Comparison of ENCODE assay signal across 24 mouse cellular contexts in the genomic region with DNA sequence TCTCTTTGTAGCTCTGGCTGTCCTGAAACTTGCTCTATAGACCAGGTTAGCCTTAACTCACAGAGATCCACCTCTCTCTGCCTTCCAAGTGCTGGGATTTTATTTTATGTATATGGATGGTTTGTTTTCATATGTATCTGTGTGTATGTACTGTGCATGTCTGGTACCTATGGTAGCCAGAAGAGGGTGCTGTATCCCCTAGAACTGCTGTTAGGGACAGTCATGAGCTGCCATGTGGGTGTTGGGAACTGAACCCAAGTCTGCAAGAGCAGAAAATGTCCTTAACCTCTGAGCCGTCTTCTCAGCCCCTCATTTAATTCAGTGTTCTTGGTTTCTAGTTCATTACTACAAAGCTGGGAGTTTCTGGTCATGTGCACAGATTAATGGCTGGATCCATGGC. TPM values are rescaled to one million over a fixed set of nuclear protein-coding genes. Genes with fewer than 3 reads are reported as not detected.
DNase-seq lines count a peak whose midpoint lies in the region; ATAC-seq and TF ChIP-seq lines count a peak whose summit lies in the region.
"Had no signal": no experiment of that assay in that cellular context is flagged by ENCODE, and none has a peak within 500 bp of the region (broad histone marks: within the 10 kb centered on the region; RNA-seq: fewer than 3 reads in every experiment).

No protein-coding gene starts in this region.

- H3K9ac ChIP-seq in heart, adult 2 months (ENCODE audit: low read depth, low read length), result no peak overlapping the region
- no peak overlapping the region for H3K9ac ChIP-seq in liver, embryonic 14.5 days (replicated peaks)
- H3K9ac ChIP-seq in liver, embryonic 12.5 days, result no peak overlapping the region
- H3K9ac ChIP-seq: hindbrain, embryonic 15.5 days; intestine, embryonic 15.5 days; kidney, embryonic 15.5 days; lung, embryonic 14.5 days; stomach, embryonic 15.5 days had no signal

- no peak overlapping the region for H3K4me3 ChIP-seq in heart, adult 2 months
- H3K4me3 ChIP-seq in liver, embryonic 14.5 days (ENCODE audit: insufficient read depth in 1 of 2, low read depth in 2 of 2, low read length in 2 of 2), result no peak overlapping the region
- no peak overlapping the region for H3K4me3 ChIP-seq in liver, embryonic 12.5 days
- H3K4me3 ChIP-seq: forebrain, embryonic 10.5 days; heart, embryonic 10.5 days; hindbrain, embryonic 15.5 days; intestine, embryonic 15.5 days; kidney, embryonic 15.5 days; limb, embryonic 10.5 days; stomach, embryonic 15.5 days had no signal

- 98% methylated on average over 1 of the region's 1 CpGs for WGBS in heart, adult 2 months
- WGBS in liver, embryonic 14.5 days (ENCODE audit: insufficient replicate concordance), result 87% methylated on average over 1 of the region's 1 CpGs
- 87% methylated on average over 1 of the region's 1 CpGs for WGBS in liver, embryonic 12.5 days (ENCODE audit: insufficient replicate concordance)

- peak; percentile 18 for TF ChIP-seq CTCF in heart, adult 2 months (IDR thresholded peaks at IDR 0.05)
- TF ChIP-seq CTCF in liver, embryonic 14.5 days (IDR thresholded peaks at IDR 0.05; ENCODE audit: low read depth), result peak; percentile 36; the same call in 1 of the 2 replicates

- H3K27me3 ChIP-seq in heart, adult 2 months (ENCODE audit: control insufficient read depth, insufficient read depth, low read length), result peaks cover 2% of the 10 kb centered on the region; the same call in 1 of the 2 replicates
- no peaks in the 10 kb centered on the region for H3K27me3 ChIP-seq in liver, embryonic 14.5 days (ENCODE audit: control insufficient read depth, insufficient read depth, low read length)
- no peaks in the 10 kb centered on the region for H3K27me3 ChIP-seq in liver, embryonic 12.5 days (replicated peaks)
- H3K27me3 ChIP-seq: hindbrain, embryonic 15.5 days; intestine, embryonic 15.5 days; kidney, embryonic 15.5 days; stomach, embryonic 15.5 days had no signal

- no peak overlapping the region for H3K4me2 ChIP-seq in liver, embryonic 14.5 days (ENCODE audit: low read depth)
- H3K4me2 ChIP-seq in liver, embryonic 12.5 days, result no peak overlapping the region
- H3K4me2 ChIP-seq: hindbrain, embryonic 15.5 days; intestine, embryonic 15.5 days; kidney, embryonic 15.5 days; lung, embryonic 14.5 days; stomach, embryonic 15.5 days had no signal

- no peak for TF ChIP-seq EP300 in heart, adult 2 months (IDR thresholded peaks at IDR 0.05; ENCODE audit: insufficient read depth, low read depth, low read length)
- TF ChIP-seq EP300 in liver, embryonic 14.5 days (IDR thresholded peaks at IDR 0.05; ENCODE audit: low read depth), result no peak

- no peak for DNase-seq in heart, adult 2 months
- no peak for DNase-seq in heart, adult 11 months
- no peak for DNase-seq in liver, embryonic 14.5 days (ENCODE audit: low read depth in 3 of 3, low spot score in 3 of 3)
- peak; percentile 64 for DNase-seq in ES-CJ7 (ENCODE audit: low read depth, low spot score)
- no peak for DNase-seq in cerebellum, postnatal 4 days (ENCODE audit: low spot score in 2 of 2)
- DNase-seq in testis, postnatal 10 days (ENCODE audit: low spot score), result no peak
- DNase-seq: adrenal gland, postnatal 25 days; B cell, adult 2 months; cerebellum, adult 11-12 months; cerebellum, postnatal 10 days; gastrocnemius, postnatal 36 days; heart, postnatal 4 days; liver; lung, embryonic 14.5 days had no signal

- H3K9me3 ChIP-seq in liver, embryonic 14.5 days (ENCODE audit: control insufficient read depth, low read length), result no peaks in the 10 kb centered on the region
- no peaks in the 10 kb centered on the region for H3K9me3 ChIP-seq in liver, embryonic 12.5 days (replicated peaks)
- H3K9me3 ChIP-seq: forebrain, embryonic 10.5 days; heart, embryonic 10.5 days; hindbrain, embryonic 15.5 days; intestine, embryonic 15.5 days; kidney, embryonic 15.5 days; limb, embryonic 10.5 days; stomach, embryonic 15.5 days had no signal

- no peaks in the 10 kb centered on the region for H3K36me3 ChIP-seq in heart, adult 2 months (ENCODE audit: control insufficient read depth, insufficient read depth, low read length)
- H3K36me3 ChIP-seq in liver, embryonic 14.5 days (replicated peaks; ENCODE audit: control insufficient read depth, insufficient read depth, low read depth), result peaks cover 9% of the 10 kb centered on the region
- H3K36me3 ChIP-seq in liver, embryonic 12.5 days, result peaks cover 75% of the 10 kb centered on the region

- no peak for TF ChIP-seq POLR2A in heart, adult 2 months (IDR thresholded peaks at IDR 0.05; ENCODE audit: insufficient read depth, low read depth, low read length)

- H3K27ac ChIP-seq in heart, adult 2 months, result no peak overlapping the region
- H3K27ac ChIP-seq in liver, embryonic 14.5 days, result no peak overlapping the region
- no peak overlapping the region for H3K27ac ChIP-seq in liver, embryonic 12.5 days
- H3K27ac ChIP-seq: forebrain, embryonic 10.5 days; heart, embryonic 10.5 days; hindbrain, embryonic 15.5 days; intestine, embryonic 15.5 days; kidney, embryonic 15.5 days; limb, embryonic 10.5 days; stomach, embryonic 15.5 days had no signal

- H3K4me1 ChIP-seq in heart, adult 2 months (ENCODE audit: control insufficient read depth, insufficient read depth, low read length), result no peaks in the 10 kb centered on the region
- no peaks in the 10 kb centered on the region for H3K4me1 ChIP-seq in liver, embryonic 14.5 days (replicated peaks; ENCODE audit: control insufficient read depth in 2 of 2, insufficient read depth in 2 of 2, low read length in 1 of 2)
- H3K4me1 ChIP-seq in liver, embryonic 12.5 days, result no peaks in the 10 kb centered on the region
- H3K4me1 ChIP-seq: forebrain, embryonic 10.5 days; heart, embryonic 10.5 days; hindbrain, embryonic 15.5 days; intestine, embryonic 15.5 days; kidney, embryonic 15.5 days; limb, embryonic 10.5 days; stomach, embryonic 15.5 days had no signal

- H3K79me2 ChIP-seq in heart, adult 2 months (replicated peaks; ENCODE audit: control insufficient read depth, insufficient read depth, low read length), result peaks cover 3% of the 10 kb centered on the region

- intact Hi-C loops in heart, adult 2 months (cut with DNase I), result no loop called here

- no peak for ATAC-seq in liver, embryonic 14.5 days (ENCODE audit: insufficient read depth)
- ATAC-seq in liver, embryonic 12.5 days, result no peak
- ATAC-seq in megakaryocyte progenitor cell, adult 5-6 weeks (replicated peaks; ENCODE audit: poor library complexity), result peak; percentile 46; the same call in 1 of the 2 replicates
- ATAC-seq: intestine, embryonic 15.5 days; midbrain, embryonic 16.5 days had no signal

RNA-seq across cellular contexts. Expression of gene Slc25a16, which starts 11.9 kb away (rescaled TPM):
- total RNA-seq in heart, adult 2 months (2021), result 10 to 100 TPM; 20.4 to 27.1 TPM
- polyA plus RNA-seq in heart, adult 2 months (2012; rRNA removed), result 21.7 and 35.8 TPM in 2 replicates
- polyA plus RNA-seq in liver, embryonic 14.5 days (2012; rRNA removed), result 4.8 and 6.2 TPM in 2 replicates
- 7.0 and 8.9 TPM in 2 replicates for polyA plus RNA-seq in liver, embryonic 14.5 days (2014; fragmentation: Nextera tagmentation; extraction: Ambion mirVana)
- 11.9 and 12.4 TPM in 2 replicates for polyA plus RNA-seq in liver, embryonic 12.5 days (2016; fragmentation: Nextera tagmentation; extraction: Ambion mirVana)
- 19.3 and 21.0 TPM in 2 replicates for total RNA-seq in megakaryocyte progenitor cell, adult 5-6 weeks (2015)
- 16.6 and 18.0 TPM in 2 replicates for total RNA-seq in megakaryocyte progenitor cell, adult 5-6 weeks (2017)

RNA-seq across cellular contexts. Expression of gene Dna2, which starts 14.4 kb away (rescaled TPM):
- under 1 TPM; 0.29 to 0.68 TPM for total RNA-seq in heart, adult 2 months (2021)
- polyA plus RNA-seq in heart, adult 2 months (2012; rRNA removed), result 0.84 and 1.8 TPM in 2 replicates
- 23.1 and 30.2 TPM in 2 replicates for polyA plus RNA-seq in liver, embryonic 14.5 days (2012; rRNA removed)
- polyA plus RNA-seq in liver, embryonic 14.5 days (2014; fragmentation: Nextera tagmentation; extraction: Ambion mirVana), result 27.8 and 30.5 TPM in 2 replicates
- polyA plus RNA-seq in liver, embryonic 12.5 days (2016; fragmentation: Nextera tagmentation; extraction: Ambion mirVana), result 40.3 and 40.6 TPM in 2 replicates
- total RNA-seq in megakaryocyte progenitor cell, adult 5-6 weeks (2015), result 42.7 and 47.7 TPM in 2 replicates
- 49.9 and 53.8 TPM in 2 replicates for total RNA-seq in megakaryocyte progenitor cell, adult 5-6 weeks (2017)

RNA-seq across cellular contexts. Expression of gene Tet1, which starts 23.6 kb away (rescaled TPM):
- total RNA-seq in heart, adult 2 months (2021), result 1 to 10 TPM; 5.3 to 6.6 TPM
- 2.3 and 3.9 TPM in 2 replicates for polyA plus RNA-seq in heart, adult 2 months (2012; rRNA removed)
- 0.21 and 0.23 TPM in 2 replicates for polyA plus RNA-seq in liver, embryonic 14.5 days (2012; rRNA removed)
- 0.99 and 1.9 TPM in 2 replicates for polyA plus RNA-seq in liver, embryonic 14.5 days (2014; fragmentation: Nextera tagmentation; extraction: Ambion mirVana)
- 3.6 and 4.6 TPM in 2 replicates for polyA plus RNA-seq in liver, embryonic 12.5 days (2016; fragmentation: Nextera tagmentation; extraction: Ambion mirVana)
- 12.1 and 17.9 TPM in 2 replicates for total RNA-seq in megakaryocyte progenitor cell, adult 5-6 weeks (2015)
- total RNA-seq in megakaryocyte progenitor cell, adult 5-6 weeks (2017), result 9.5 and 12.0 TPM in 2 replicates

RNA-seq across cellular contexts. Expression of gene Rufy2, which starts 47.6 kb away (rescaled TPM):
- 1 to 10 TPM; 7.3 to 9.6 TPM for total RNA-seq in heart, adult 2 months (2021)
- 2.5 and 4.4 TPM in 2 replicates for polyA plus RNA-seq in heart, adult 2 months (2012; rRNA removed)
- polyA plus RNA-seq in liver, embryonic 14.5 days (2012; rRNA removed), result 0.53 and 1.1 TPM in 2 replicates
- polyA plus RNA-seq in liver, embryonic 14.5 days (2014; fragmentation: Nextera tagmentation; extraction: Ambion mirVana), result 1.3 and 1.4 TPM in 2 replicates
- 4.1 and 4.2 TPM in 2 replicates for polyA plus RNA-seq in liver, embryonic 12.5 days (2016; fragmentation: Nextera tagmentation; extraction: Ambion mirVana)
- total RNA-seq in megakaryocyte progenitor cell, adult 5-6 weeks (2015), result 5.1 and 5.6 TPM in 2 replicates
- 6.0 and 6.5 TPM in 2 replicates for total RNA-seq in megakaryocyte progenitor cell, adult 5-6 weeks (2017)
